Mouse (Mus musculus) kidney, adult 2 months (tissue): ENCODE data around the gene Zfp64.

Experiments used
- CTCF ChIP-seq: fragments of 200-500 bp; conservative IDR thresholded peaks from 2 replicates; pipeline ENCODE4 v1.5.1; 2011; ENCODE audit warnings: low read depth, mild to moderate bottlenecking, control low read depth, low read length, moderate library complexity, mixed read lengths; ENCODE audit not compliant: insufficient read depth, insufficient read length
- POLR2A ChIP-seq: fragments of 200-500 bp; IDR thresholded peaks from one replicate; pipeline ENCODE4 v1.6.1; 2011; ENCODE audit warnings: low read depth, low read length, control low read depth

DNA sequence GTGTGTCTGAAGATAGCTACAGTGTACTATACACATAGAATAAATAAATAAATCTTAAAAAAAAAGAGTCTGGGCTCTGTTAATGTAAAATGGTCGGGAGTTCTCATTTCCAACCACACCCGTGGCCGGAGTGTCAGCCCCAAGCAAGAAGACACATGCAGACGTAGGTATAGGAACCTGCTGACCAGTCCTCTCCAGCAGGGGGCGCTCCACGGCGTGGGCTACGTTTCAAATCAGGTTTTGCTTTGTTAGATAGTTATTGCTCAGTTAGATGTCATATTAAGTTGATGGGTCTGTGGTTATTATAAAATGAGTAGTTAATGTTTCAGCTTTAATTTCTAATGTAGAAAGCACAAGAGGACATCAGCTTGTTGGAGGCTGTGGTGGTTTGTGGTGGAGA, 52.8 kb downstream of the Zfp64 start:
- TF ChIP-seq POLR2A (no peak), CTCF (peak; percentile 72)
